ENCODE assay signal across 42 mouse cellular contexts in genomic region chr7:109772251-109772650, GRCm38 (mm10). TPM values are rescaled to one million over a fixed set of nuclear protein-coding genes. Genes with fewer than 3 reads are reported as not detected.
"Had no signal": no experiment of that assay in that cellular context is flagged by ENCODE, and none has a peak within 500 bp of the region (broad histone marks: within the 10 kb centered on the region; RNA-seq: fewer than 3 reads in every experiment).

No protein-coding gene starts in this region.

- H3K27ac ChIP-seq: heart, embryonic 10.5 days; hindbrain, embryonic 10.5 days; hindbrain, embryonic 12.5 days; hindbrain, embryonic 14.5 days; intestine, embryonic 15.5 days; kidney, embryonic 15.5 days; kidney, postnatal 0 days; limb, embryonic 10.5 days; limb, embryonic 12.5 days; liver, embryonic 13.5 days; liver, embryonic 15.5 days had no signal

- H3K9me3 ChIP-seq: heart, embryonic 10.5 days; heart, embryonic 12.5 days; hindbrain, embryonic 10.5 days; hindbrain, embryonic 12.5 days; intestine, embryonic 15.5 days; kidney, embryonic 15.5 days; limb, embryonic 10.5 days; limb, embryonic 12.5 days; liver, embryonic 13.5 days; liver, embryonic 15.5 days had no signal

- H3K9ac ChIP-seq: heart, embryonic 12.5 days; hindbrain, embryonic 12.5 days; hindbrain, embryonic 14.5 days; intestine, embryonic 15.5 days; kidney, embryonic 15.5 days; limb, embryonic 12.5 days; liver, embryonic 13.5 days; liver, embryonic 15.5 days had no signal

- ATAC-seq: hindbrain, embryonic 16.5 days; inflammation-experienced regulatory T-cells, adult 6 months; intestine, embryonic 15.5 days; intestine, postnatal 0 days had no signal

- DNase-seq: gastrocnemius, postnatal 10 days; gastrocnemius, postnatal 25 days; heart, adult 18-20 months; heart, postnatal 10 days; heart, postnatal 4 days; kidney, adult 18-20 months; kidney, adult 9 months; kidney, postnatal 14 days; kidney, postnatal 36 days; liver; liver, embryonic 13.5 days had no signal

- H3K27me3 ChIP-seq: hindbrain, embryonic 12.5 days; intestine, embryonic 15.5 days; limb, embryonic 12.5 days had no signal

- H3K36me3 ChIP-seq: heart, embryonic 10.5 days; heart, embryonic 12.5 days; hindbrain, embryonic 10.5 days; hindbrain, embryonic 12.5 days; intestine, embryonic 15.5 days; kidney, embryonic 15.5 days; limb, embryonic 10.5 days; limb, embryonic 12.5 days; liver, embryonic 13.5 days; liver, embryonic 15.5 days had no signal

- H3K4me3 ChIP-seq: heart, embryonic 10.5 days; heart, embryonic 12.5 days; hindbrain, embryonic 10.5 days; hindbrain, embryonic 12.5 days; intestine, embryonic 15.5 days; kidney, embryonic 15.5 days; limb, embryonic 10.5 days; limb, embryonic 12.5 days; liver, embryonic 13.5 days; liver, embryonic 15.5 days had no signal

- H3K4me1 ChIP-seq: heart, embryonic 10.5 days; heart, embryonic 12.5 days; hindbrain, embryonic 10.5 days; hindbrain, embryonic 12.5 days; intestine, embryonic 15.5 days; kidney, embryonic 15.5 days; limb, embryonic 10.5 days; limb, embryonic 12.5 days had no signal

RNA-seq across cellular contexts. Expression of gene Nrip3, which starts 9.6 kb away (rescaled TPM):
- total RNA-seq: granulocyte monocyte progenitor cell, adult 5-6 weeks had no signal

RNA-seq across cellular contexts. Expression of gene Ascl3, which starts 40.7 kb away (rescaled TPM):
- total RNA-seq: gastrocnemius, adult 18-20 months; gastrocnemius, postnatal 10 days; gastrocnemius, postnatal 25 days; gastrocnemius, postnatal 4 days; granulocyte monocyte progenitor cell, adult 5-6 weeks; heart, adult 18-20 months; heart, adult 8-10 months; heart, postnatal 10 days; heart, postnatal 25 days; heart, postnatal 4 days; layer of hippocampus, adult 18-20 months; layer of hippocampus, adult 8-10 months; layer of hippocampus, postnatal 10 days; layer of hippocampus, postnatal 25 days; left cerebral cortex, adult 18-20 months; left cerebral cortex, adult 8-10 months; left cerebral cortex, postnatal 10 days; left cerebral cortex, postnatal 36 days had no signal
- polyA plus RNA-seq: heart, embryonic 10.5 days; heart, embryonic 12.5 days; heart, embryonic 14.5 days; heart, embryonic 16.5 days; hindbrain, embryonic 12.5 days; hindbrain, embryonic 14.5 days; intestine, embryonic 15.5 days; kidney, embryonic 15.5 days; limb, embryonic 12.5 days; limb, embryonic 14.5 days; liver, embryonic 11.5 days; liver, embryonic 13.5 days; liver, embryonic 15.5 days had no signal

RNA-seq across cellular contexts. Expression of gene BC051019, which starts 48.6 kb away (rescaled TPM):
- total RNA-seq: gastrocnemius, adult 18-20 months; gastrocnemius, postnatal 10 days; gastrocnemius, postnatal 25 days; gastrocnemius, postnatal 4 days; granulocyte monocyte progenitor cell, adult 5-6 weeks; heart, adult 8-10 months; heart, postnatal 10 days; heart, postnatal 25 days; heart, postnatal 4 days; layer of hippocampus, postnatal 25 days; left cerebral cortex, adult 18-20 months; left cerebral cortex, adult 8-10 months; left cerebral cortex, postnatal 10 days; left cerebral cortex, postnatal 36 days had no signal
- polyA plus RNA-seq: heart, embryonic 10.5 days; heart, embryonic 12.5 days; heart, embryonic 14.5 days; intestine, postnatal 0 days; kidney, embryonic 15.5 days; kidney, postnatal 0 days; limb, embryonic 10.5 days had no signal
